Comparison of ENCODE assay signal across 17 mouse cellular contexts in the genomic region with DNA sequence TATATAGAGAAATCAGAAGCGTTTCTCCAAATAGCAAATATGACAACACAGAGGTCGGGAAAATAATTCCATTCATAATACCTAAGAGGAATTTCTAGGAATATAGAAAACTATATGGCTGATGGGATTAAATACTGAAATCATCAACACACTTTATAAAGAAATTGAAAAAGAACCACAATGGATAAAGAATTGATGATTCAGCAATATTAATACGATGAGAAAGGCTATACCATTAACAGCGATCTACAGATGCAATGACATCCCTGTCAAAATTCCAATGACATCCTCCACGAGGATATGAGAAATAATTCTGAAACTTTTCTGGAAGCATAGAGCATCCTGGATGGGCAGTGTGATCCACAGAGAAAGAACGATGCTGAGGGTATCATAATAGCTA.
"Had no signal": no experiment of that assay in that cellular context is flagged by ENCODE, and none has a peak within 500 bp of the region (broad histone marks: within the 10 kb centered on the region; RNA-seq: fewer than 3 reads in every experiment).

No protein-coding gene starts in this region.

- H3K9ac ChIP-seq: neural tube, embryonic 12.5 days; neural tube, embryonic 13.5 days; neural tube, embryonic 15.5 days; stomach, embryonic 15.5 days had no signal

- H3K27ac ChIP-seq: neural tube, embryonic 12.5 days; neural tube, embryonic 13.5 days; neural tube, embryonic 15.5 days; stomach, embryonic 15.5 days; stomach, postnatal 0 days had no signal

- H3K36me3 ChIP-seq: neural tube, embryonic 12.5 days; neural tube, embryonic 13.5 days; neural tube, embryonic 15.5 days; stomach, embryonic 15.5 days had no signal

- H3K27me3 ChIP-seq: neural tube, embryonic 12.5 days; neural tube, embryonic 13.5 days; neural tube, embryonic 15.5 days; stomach, embryonic 15.5 days had no signal

- H3K4me2 ChIP-seq: neural tube, embryonic 12.5 days; neural tube, embryonic 13.5 days; neural tube, embryonic 15.5 days; stomach, embryonic 15.5 days had no signal

- DNase-seq: retina, postnatal 1 day; right cerebral cortex, adult 18-20 months; right cerebral cortex, postnatal 14 days; right cerebral cortex, postnatal 25 days; right cerebral cortex, postnatal 4 days; spleen, adult 18-20 months; thymus, adult 18-20 months; thymus, adult 2 months; thymus, postnatal 14 days; thymus, postnatal 25 days; thymus, postnatal 36 days; thymus, postnatal 4 days had no signal

- H3K4me1 ChIP-seq: neural tube, embryonic 12.5 days; neural tube, embryonic 13.5 days; neural tube, embryonic 15.5 days; stomach, embryonic 15.5 days had no signal

- H3K4me3 ChIP-seq: neural tube, embryonic 12.5 days; neural tube, embryonic 13.5 days; neural tube, embryonic 15.5 days; stomach, embryonic 15.5 days had no signal

- H3K9me3 ChIP-seq: neural tube, embryonic 12.5 days; neural tube, embryonic 13.5 days; neural tube, embryonic 15.5 days; stomach, embryonic 15.5 days had no signal
